Comparison of ENCODE assay signal across 8 mouse cellular contexts in genomic region chr11:113651206-113651906, GRCm38 (mm10). TPM values are rescaled to one million over a fixed set of nuclear protein-coding genes. Genes with fewer than 3 reads are reported as not detected.
DNase-seq lines count a peak whose midpoint lies in the region; ATAC-seq and TF ChIP-seq lines count a peak whose summit lies in the region.

No protein-coding gene starts in this region.

- H3K27ac ChIP-seq in layer of hippocampus, adult 2 months: peak overlapping the region; percentile 100
- H3K27ac ChIP-seq in embryonic facial prominence, embryonic 12.5 days: peak overlapping the region; percentile 32; the same call in 1 of the 2 replicates
- H3K27ac ChIP-seq in limb, embryonic 12.5 days: peak overlapping the region; percentile 47; the same call in 1 of the 2 replicates
- peak overlapping the region; percentile 81 for H3K27ac ChIP-seq in small intestine, adult 2 months (ENCODE audit: insufficient read depth, low read depth, low read length)
- no peak overlapping the region for H3K27ac ChIP-seq in thymus, adult 2 months (ENCODE audit: control insufficient read depth, insufficient read depth, low read length)

- ATAC-seq in embryonic facial prominence, embryonic 12.5 days (ENCODE audit: insufficient number of reproducible peaks, insufficient read depth, low FRiP score, low TSS enrichment): no peak
- no peak for ATAC-seq in limb, embryonic 12.5 days (ENCODE audit: insufficient number of reproducible peaks, insufficient read depth, low FRiP score, low TSS enrichment, low read depth)

- no peak for TF ChIP-seq CTCF in layer of hippocampus, adult 2 months (conservative IDR thresholded peaks at IDR 0.05)
- TF ChIP-seq CTCF in small intestine, adult 2 months (IDR thresholded peaks at IDR 0.05; ENCODE audit: extremely low read depth, insufficient read length, insufficient replicate concordance, low read depth, low read length): no peak
- no peak for TF ChIP-seq CTCF in thymus, adult 2 months (IDR thresholded peaks at IDR 0.05; ENCODE audit: borderline replicate concordance, control insufficient read depth, extremely low read depth, insufficient read depth, low read length, poor library complexity)

- peak in 1 of 2 experiments; percentile 37 for DNase-seq in layer of hippocampus, adult 2 months (ENCODE audit: low spot score in 2 of 2)
- DNase-seq in layer of hippocampus, postnatal 14 days (ENCODE audit: low spot score in 2 of 2): no peak
- DNase-seq in thymus, adult 2 months: no peak
- DNase-seq in urinary bladder, adult 18-20 months (ENCODE audit: low spot score in 2 of 2): no peak
- DNase-seq in thymus, postnatal 25 days: no peak

- no peaks in the 10 kb centered on the region for H3K9me3 ChIP-seq in embryonic facial prominence, embryonic 12.5 days
- no peaks in the 10 kb centered on the region for H3K9me3 ChIP-seq in limb, embryonic 12.5 days

- H3K4me3 ChIP-seq in layer of hippocampus, adult 2 months: peak overlapping the region; percentile 99
- H3K4me3 ChIP-seq in embryonic facial prominence, embryonic 12.5 days: no peak overlapping the region
- H3K4me3 ChIP-seq in limb, embryonic 12.5 days (replicated peaks): no peak overlapping the region
- peak overlapping the region; percentile 58 for H3K4me3 ChIP-seq in small intestine, adult 2 months (ENCODE audit: low read depth, low read length)
- no peak overlapping the region for H3K4me3 ChIP-seq in thymus, adult 2 months (ENCODE audit: control insufficient read depth, insufficient read depth, low read length)

- peaks cover 30% of the 10 kb centered on the region for H3K4me1 ChIP-seq in embryonic facial prominence, embryonic 12.5 days
- H3K4me1 ChIP-seq in limb, embryonic 12.5 days (replicated peaks): peaks cover 55% of the 10 kb centered on the region
- peaks cover 7% of the 10 kb centered on the region; the same call in 1 of the 2 replicates for H3K4me1 ChIP-seq in small intestine, adult 2 months (ENCODE audit: control insufficient read depth, insufficient read depth, insufficient read length, low read length)
- H3K4me1 ChIP-seq in thymus, adult 2 months (replicated peaks; ENCODE audit: control insufficient read depth, insufficient read depth, low read length): peaks cover 14% of the 10 kb centered on the region

- H3K9ac ChIP-seq in embryonic facial prominence, embryonic 12.5 days: no peak overlapping the region
- H3K9ac ChIP-seq in limb, embryonic 12.5 days (replicated peaks): 0 out of 2 replicates have a peak overlapping the region, but pooled peaks have one; percentile 18

- WGBS in embryonic facial prominence, embryonic 12.5 days: 70% methylated on average over 22 of the region's 22 CpGs
- WGBS in limb, embryonic 12.5 days: 52% methylated on average over 22 of the region's 22 CpGs
- 23% methylated on average over 22 of the region's 22 CpGs for WGBS in small intestine, adult 2 months
- 87% methylated on average over 22 of the region's 22 CpGs for WGBS in thymus, adult 2 months

- peaks cover 48% of the 10 kb centered on the region for H3K36me3 ChIP-seq in embryonic facial prominence, embryonic 12.5 days
- peaks cover 49% of the 10 kb centered on the region for H3K36me3 ChIP-seq in limb, embryonic 12.5 days
- H3K36me3 ChIP-seq in small intestine, adult 2 months (ENCODE audit: control insufficient read depth, insufficient read depth, low read length): peaks cover 47% of the 10 kb centered on the region
- peaks cover 41% of the 10 kb centered on the region for H3K36me3 ChIP-seq in thymus, adult 2 months (ENCODE audit: control insufficient read depth, insufficient read depth, low read length)

- no peaks in the 10 kb centered on the region for H3K27me3 ChIP-seq in embryonic facial prominence, embryonic 12.5 days
- no peaks in the 10 kb centered on the region for H3K27me3 ChIP-seq in limb, embryonic 12.5 days
- no peaks in the 10 kb centered on the region for H3K27me3 ChIP-seq in small intestine, adult 2 months (ENCODE audit: control insufficient read depth, insufficient read depth, low read length)
- H3K27me3 ChIP-seq in thymus, adult 2 months (ENCODE audit: control insufficient read depth, insufficient read depth, low read length): no peaks in the 10 kb centered on the region

- no peak overlapping the region for H3K4me2 ChIP-seq in embryonic facial prominence, embryonic 12.5 days (replicated peaks)
- H3K4me2 ChIP-seq in limb, embryonic 12.5 days: peak overlapping the region; percentile 70

- no peak for TF ChIP-seq POLR2A in small intestine, adult 2 months (IDR thresholded peaks at IDR 0.05; ENCODE audit: low read depth, low read length)
- TF ChIP-seq POLR2A in thymus, adult 2 months (IDR thresholded peaks at IDR 0.05; ENCODE audit: control insufficient read depth, extremely low read depth, insufficient read depth, low read length, poor library complexity): no peak

RNA-seq across cellular contexts. Expression of gene Slc39a11, which starts 1.5 kb away (rescaled TPM):
- 10 to 100 TPM; 21.7 to 23.1 TPM for total RNA-seq in layer of hippocampus, adult 2 months (2021)
- total RNA-seq in layer of hippocampus, postnatal 14 days (2021): 10 to 100 TPM; 22.0 to 27.0 TPM
- 21.4 TPM in 2 replicates for polyA plus RNA-seq in embryonic facial prominence, embryonic 12.5 days (2016; fragmentation: Nextera tagmentation; extraction: Ambion mirVana)
- 17.3 and 17.9 TPM in 2 replicates for polyA plus RNA-seq in limb, embryonic 12.5 days (2016; fragmentation: Nextera tagmentation; extraction: Ambion mirVana)
- 30.5 and 32.4 TPM in 2 replicates for polyA plus RNA-seq in small intestine, adult 2 months (2012; rRNA removed)
- polyA plus RNA-seq in thymus, adult 2 months (2012; rRNA removed): 18.0 and 19.0 TPM in 2 replicates

RNA-seq across cellular contexts. Expression of gene Cog1, which starts 2.4 kb away (rescaled TPM):
- 10 to 100 TPM; 59.5 to 63.2 TPM for total RNA-seq in layer of hippocampus, adult 2 months (2021)
- total RNA-seq in layer of hippocampus, postnatal 14 days (2021): 10 to 100 TPM; 42.5 to 46.2 TPM
- 28.9 and 31.1 TPM in 2 replicates for polyA plus RNA-seq in embryonic facial prominence, embryonic 12.5 days (2016; fragmentation: Nextera tagmentation; extraction: Ambion mirVana)
- 30.0 and 31.7 TPM in 2 replicates for polyA plus RNA-seq in limb, embryonic 12.5 days (2016; fragmentation: Nextera tagmentation; extraction: Ambion mirVana)
- polyA plus RNA-seq in small intestine, adult 2 months (2012; rRNA removed): 30.2 and 50.2 TPM in 2 replicates
- 66.4 and 67.4 TPM in 2 replicates for polyA plus RNA-seq in thymus, adult 2 months (2012; rRNA removed)

RNA-seq across cellular contexts. Expression of gene Sstr2, which starts 32.2 kb away (rescaled TPM):
- 10 to 100 TPM; 22.0 to 23.2 TPM for total RNA-seq in layer of hippocampus, adult 2 months (2021)
- total RNA-seq in layer of hippocampus, postnatal 14 days (2021): 10 to 100 TPM; 32.9 to 35.8 TPM
- polyA plus RNA-seq in embryonic facial prominence, embryonic 12.5 days (2016; fragmentation: Nextera tagmentation; extraction: Ambion mirVana): 3.0 and 3.3 TPM in 2 replicates
- 0.76 and 0.78 TPM in 2 replicates for polyA plus RNA-seq in limb, embryonic 12.5 days (2016; fragmentation: Nextera tagmentation; extraction: Ambion mirVana)
- polyA plus RNA-seq in small intestine, adult 2 months (2012; rRNA removed): 0.23 and 2.2 TPM in 2 replicates
- 4.9 and 6.7 TPM in 2 replicates for polyA plus RNA-seq in thymus, adult 2 months (2012; rRNA removed)

RNA-seq across cellular contexts. Expression of gene Fam104a, which starts 32.6 kb away (rescaled TPM):
- 10 to 100 TPM; 26.4 to 29.1 TPM for total RNA-seq in layer of hippocampus, adult 2 months (2021)
- 10 to 100 TPM; 24.5 to 24.7 TPM for total RNA-seq in layer of hippocampus, postnatal 14 days (2021)
- 52.6 TPM in 2 replicates for polyA plus RNA-seq in embryonic facial prominence, embryonic 12.5 days (2016; fragmentation: Nextera tagmentation; extraction: Ambion mirVana)
- 51.8 and 54.1 TPM in 2 replicates for polyA plus RNA-seq in limb, embryonic 12.5 days (2016; fragmentation: Nextera tagmentation; extraction: Ambion mirVana)
- polyA plus RNA-seq in small intestine, adult 2 months (2012; rRNA removed): 19.1 and 33.4 TPM in 2 replicates
- 44.7 and 51.6 TPM in 2 replicates for polyA plus RNA-seq in thymus, adult 2 months (2012; rRNA removed)

RNA-seq across cellular contexts. Expression of gene D11Wsu47e, which starts 32.9 kb away (rescaled TPM):
- total RNA-seq in layer of hippocampus, adult 2 months (2021): 10 to 100 TPM; 13.2 to 16.2 TPM
- total RNA-seq in layer of hippocampus, postnatal 14 days (2021): 10 to 100 TPM; 12.7 to 13.5 TPM
- polyA plus RNA-seq in embryonic facial prominence, embryonic 12.5 days (2016; fragmentation: Nextera tagmentation; extraction: Ambion mirVana): 24.5 and 26.5 TPM in 2 replicates
- polyA plus RNA-seq in limb, embryonic 12.5 days (2016; fragmentation: Nextera tagmentation; extraction: Ambion mirVana): 23.7 and 25.8 TPM in 2 replicates
- 2.6 and 3.1 TPM in 2 replicates for polyA plus RNA-seq in small intestine, adult 2 months (2012; rRNA removed)
- 13.6 TPM in 2 replicates for polyA plus RNA-seq in thymus, adult 2 months (2012; rRNA removed)

Comparison
In these comparisons a context has a peak if more than half of its experiments do, and no peak if none do; other contexts are left out.
1. H3K4me3 ChIP-seq: peak in layer of hippocampus, adult 2 months (single experiment) and small intestine, adult 2 months (single experiment); none in embryonic facial prominence, embryonic 12.5 days (single experiment), limb, embryonic 12.5 days (single experiment) and thymus, adult 2 months (single experiment).